Mouse (Mus musculus) brain, adult 2 months (tissue): ENCODE measurements around the gene 2310034G01Rik.

Experiments
- DNase-seq: peaks from one replicate; pipeline ENCODE4 v3.0.0; 2011; ENCODE audit warnings: low read depth, low spot score

Gene 2310034G01Rik

DNA sequence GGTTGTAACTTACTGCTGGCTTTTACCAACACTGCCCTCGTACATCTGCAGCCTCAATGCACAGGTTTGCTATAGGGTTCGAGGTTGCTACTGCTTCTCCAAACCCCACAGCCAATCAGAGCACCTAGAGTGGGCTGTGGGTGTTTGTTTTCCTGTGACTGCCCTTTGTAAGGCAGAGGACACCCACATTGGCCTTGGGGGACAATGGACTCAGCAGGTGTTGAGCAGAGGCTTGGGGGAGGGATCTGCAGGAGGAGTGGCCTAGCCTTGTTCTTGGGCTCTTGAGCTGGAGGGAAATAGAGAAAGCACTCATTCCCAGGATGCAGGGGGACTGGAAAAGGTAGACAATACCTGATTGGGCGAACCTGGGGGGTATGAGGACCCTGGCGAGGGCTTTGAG is 8.3 kb upstream of the 2310034G01Rik start:
- DNase-seq, result no peak

- DNase-seq, result no peak
Observed at GRCm38 (mm10) chr19:46357344-46358280, 7.5 kb upstream of the 2310034G01Rik start.

GRCm38 (mm10) chr19:46356701-46357138 is 6.6 kb upstream of the 2310034G01Rik start:
- DNase-seq, result peak; percentile 98

- DNase-seq, result no peak
Observed at GRCm38 (mm10) chr19:46349550-46349949, 552 bp downstream of the 2310034G01Rik start.

GRCm38 (mm10) chr19:46348761-46349458 is 1.2 kb downstream of the 2310034G01Rik start:
- DNase-seq, result peak; percentile 99

- DNase-seq, result peak; percentile 42
Observed at GRCm38 (mm10) chr19:46347936-46348668, 2.0 kb downstream of the 2310034G01Rik start.

- DNase-seq, result no peak
Observed at GRCm38 (mm10) chr19:46347146-46347545, 3.0 kb downstream of the 2310034G01Rik start.

DNA sequence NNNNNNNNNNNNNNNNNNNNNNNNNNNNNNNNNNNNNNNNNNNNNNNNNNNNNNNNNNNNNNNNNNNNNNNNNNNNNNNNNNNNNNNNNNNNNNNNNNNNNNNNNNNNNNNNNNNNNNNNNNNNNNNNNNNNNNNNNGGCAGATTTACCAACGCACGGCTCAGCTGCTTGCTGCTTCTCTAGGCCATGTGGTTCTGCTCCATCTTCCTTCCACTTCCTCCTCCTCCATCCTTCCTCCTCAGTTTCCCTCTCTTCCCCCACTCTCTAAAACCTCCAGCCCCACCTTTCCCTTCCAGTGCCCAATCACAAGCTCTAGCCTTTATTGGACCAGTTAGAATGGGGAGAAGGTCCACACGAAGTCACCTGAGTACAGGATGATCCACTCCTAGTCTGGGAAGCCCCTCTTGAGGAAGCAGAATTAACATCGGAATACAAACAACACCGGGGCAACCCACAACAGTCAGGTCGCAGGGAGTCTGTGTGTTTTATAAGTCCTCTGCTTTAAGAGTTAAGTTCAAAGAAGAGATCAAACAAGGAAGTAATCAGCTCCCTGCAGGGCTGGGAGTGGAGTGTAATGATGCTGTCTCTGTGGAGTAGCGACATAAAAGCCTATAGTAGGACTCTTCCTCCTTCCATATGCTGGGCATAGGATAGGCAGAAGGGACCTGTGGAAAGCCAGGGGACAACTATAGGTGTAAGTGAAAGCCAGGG is 5.2 kb downstream of the 2310034G01Rik start:
- DNase-seq, result no peak

DNA sequence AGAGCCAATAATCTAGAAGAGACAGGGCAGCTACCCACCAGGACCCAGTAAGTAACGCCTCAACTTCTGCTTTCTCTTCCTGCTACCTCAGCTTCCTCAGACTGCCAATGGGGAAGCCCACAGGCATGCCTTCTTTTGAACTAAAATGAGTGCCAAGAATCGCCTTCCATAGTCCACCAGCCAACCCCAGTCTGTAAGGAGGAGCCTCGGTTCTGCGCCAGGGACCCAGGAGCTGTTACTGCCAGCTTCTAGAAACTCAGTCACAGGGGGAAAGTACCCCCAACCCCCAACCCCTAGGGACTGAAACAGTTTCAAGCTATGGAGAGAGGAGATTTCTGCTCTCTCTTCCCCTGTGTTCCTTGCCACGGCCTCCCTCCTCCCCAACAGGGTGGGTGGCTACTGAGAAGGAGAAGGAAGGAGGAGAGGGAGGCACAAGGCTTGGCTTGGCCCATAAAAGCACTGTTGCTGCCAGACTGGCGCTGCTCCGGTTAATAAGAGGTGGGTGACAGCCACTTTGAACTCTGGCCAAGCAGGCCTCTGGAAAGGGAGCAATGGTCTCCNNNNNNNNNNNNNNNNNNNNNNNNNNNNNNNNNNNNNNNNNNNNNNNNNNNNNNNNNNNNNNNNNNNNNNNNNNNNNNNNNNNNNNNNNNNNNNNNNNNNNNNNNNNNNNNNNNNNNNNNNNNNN is 10.7 kb downstream of the 2310034G01Rik start:
- peak; percentile 65 for DNase-seq

DNA sequence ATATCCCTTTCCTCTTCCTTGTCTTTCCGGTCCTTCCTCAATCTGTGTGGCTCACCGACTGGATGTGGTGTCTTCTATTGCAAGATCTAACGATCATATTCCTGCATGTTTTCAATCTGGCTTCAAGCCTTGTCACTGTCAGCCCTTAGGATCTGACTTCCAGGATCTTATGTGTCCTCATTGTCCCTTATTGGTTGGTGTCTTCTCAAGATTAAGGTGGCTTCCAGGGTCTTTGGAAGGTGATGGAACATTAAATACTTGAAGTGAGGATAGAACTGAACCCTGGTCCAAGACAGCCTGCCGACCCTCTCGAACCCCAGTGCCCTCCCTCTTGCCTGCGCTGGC is 11.2 kb downstream of the 2310034G01Rik start:
- DNase-seq, result no peak

- DNase-seq, result peak; percentile 99
Observed at GRCm38 (mm10) chr19:46338331-46338936, 11.7 kb downstream of the 2310034G01Rik start, which contains the start of gene Cuedc2. Gene Cuedc2, minus strand, starts transcription at chr19:46338702.

GRCm38 (mm10) chr19:46337719-46338330 is 12.3 kb downstream of the 2310034G01Rik start:
- no peak for DNase-seq

- DNase-seq, result peak; percentile 94
Observed at GRCm38 (mm10) chr19:46333906-46334305, 16.2 kb downstream of the 2310034G01Rik start.

GRCm38 (mm10) chr19:46332721-46333339 is 17.3 kb downstream of the 2310034G01Rik start:
- peak; percentile 51 for DNase-seq

- no peak for DNase-seq
Observed at GRCm38 (mm10) chr19:46331936-46332335, 18.2 kb downstream of the 2310034G01Rik start.

DNA sequence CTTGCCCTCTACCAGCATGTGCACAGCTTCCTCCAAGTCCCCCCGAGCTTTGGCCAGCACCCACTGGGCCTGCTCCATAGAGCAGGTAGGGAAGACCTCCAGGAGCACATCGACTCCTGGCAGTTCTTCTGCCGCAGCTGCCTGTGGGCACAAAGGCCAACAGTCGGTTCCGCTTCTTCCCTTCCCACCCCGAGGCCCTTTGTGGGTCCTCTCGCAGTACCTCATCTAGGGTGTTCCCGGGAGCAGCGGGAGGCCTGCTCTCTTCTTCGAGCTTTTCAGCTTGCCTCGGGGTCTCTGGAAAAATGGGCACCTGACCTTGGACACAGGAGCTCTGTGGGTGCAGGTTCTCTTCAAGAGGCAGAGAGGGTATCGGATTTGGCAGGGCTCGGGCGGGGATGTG is 18.8 kb downstream of the 2310034G01Rik start:
- no peak for DNase-seq

GRCm38 (mm10) chr19:46330696-46331095 is 19.4 kb downstream of the 2310034G01Rik start:
- no peak for DNase-seq

- peak; percentile 92 for DNase-seq
Observed at GRCm38 (mm10) chr19:46329951-46330350, 20.2 kb downstream of the 2310034G01Rik start.

- no peak for DNase-seq
Observed at GRCm38 (mm10) chr19:46329031-46329641, 21.0 kb downstream of the 2310034G01Rik start.
